Mouse (Mus musculus) limb, embryonic 11.5 days (tissue): ENCODE results near the gene Dnajb2. TPM values are rescaled to one million over a fixed set of nuclear protein-coding genes. Genes with fewer than 3 reads are reported as not detected.

ENCODE experiments used
- ATAC-seq: fragments of 200-750 bp; cut with Nextera tagmentation; 2 replicates; pipeline ENCODE4 v1.8.0; 2017; ENCODE audit warnings: low read depth; ENCODE audit not compliant: insufficient number of reproducible peaks, low FRiP score, low TSS enrichment
- DNase-seq: peaks from one replicate; pipeline ENCODE4 v3.0.0-alpha.2; 2015; ENCODE audit warnings: low spot score
- H3K27ac ChIP-seq: fragments of 300-500 bp; sonication (generic); replicated peaks from 2 replicates; pipeline ENCODE4 v1.5.1; 2014; ENCODE audit warnings: low read depth, mild to moderate bottlenecking, low read length
- H3K27me3 ChIP-seq: fragments of 300-500 bp; sonication (generic); 2 replicates; pipeline ENCODE4 v1.6.1; 2014; ENCODE audit warnings: mild to moderate bottlenecking, low read length, mixed read lengths; ENCODE audit not compliant: control insufficient read depth, insufficient read depth
- H3K36me3 ChIP-seq: fragments of 300-500 bp; sonication (generic); 2 replicates; pipeline ENCODE4 v1.6.1; 2014; ENCODE audit warnings: mild to moderate bottlenecking, low read length, moderate library complexity, mixed read lengths; ENCODE audit not compliant: control insufficient read depth, insufficient read depth
- H3K4me1 ChIP-seq: fragments of 300-500 bp; sonication (generic); 2 replicates; pipeline ENCODE4 v1.6.1; 2014; ENCODE audit warnings: low read length, mixed read lengths; ENCODE audit not compliant: control insufficient read depth, insufficient read depth
- H3K4me2 ChIP-seq: fragments of 300-500 bp; sonication (generic); 2 replicates; pipeline ENCODE4 v1.6.1; 2014; ENCODE audit warnings: low read depth, mild to moderate bottlenecking, moderate library complexity; ENCODE audit not compliant: severe bottlenecking
- H3K4me3 ChIP-seq: fragments of 300-500 bp; sonication (generic); 2 replicates; pipeline ENCODE4 v1.5.1; 2014; ENCODE audit warnings: low read depth, low read length
- H3K9ac ChIP-seq: fragments of 300-500 bp; sonication (generic); 2 replicates; pipeline ENCODE4 v1.6.1; 2014; ENCODE audit warnings: mild to moderate bottlenecking, low read length
- H3K9me3 ChIP-seq: fragments of 300-500 bp; sonication (generic); 2 replicates; pipeline ENCODE4 v1.6.1; 2016; ENCODE audit warnings: low read length; ENCODE audit not compliant: control insufficient read depth
- WGBS: fragments of 180-500 bp; shearing (Covaris S2); extraction: QIAGEN DNeasy Blood & Tissue Kit; methylation state at CpG from one replicate; pipeline ENCODE4 v1.1.7; 2014; 5-methylcytosine and 5-hydroxymethylcytosine counted together
- polyA plus RNA-seq: library from polyadenylated mRNA; unstranded; fragments of >200 nt; fragmentation: Nextera tagmentation; extraction: Ambion mirVana; gene quantifications from 2 replicates; pipeline ENCODE4 v1.2.1, GENCODE M21; 2014

Gene Dnajb2
- polyA plus RNA-seq, 1 experiment from 2014 or later = 17.6 TPM

GRCm38 (mm10) chr1:75239591-75239990, 3.4 kb downstream of the Dnajb2 start:
- Histone ChIP-seq H3K9me3 (no peaks in the 10 kb centered on the region), H3K4me1 (peaks cover 6% of the 10 kb centered on the region; the same call in 1 of the 2 replicates), H3K27ac (no peak overlapping the region), H3K36me3 (no peaks in the 10 kb centered on the region), H3K4me2 (no peak overlapping the region), H3K27me3 (no peaks in the 10 kb centered on the region), H3K4me3 (no peak overlapping the region), H3K9ac (no peak overlapping the region)
- no peak for ATAC-seq
- 72% methylated on average over 10 of the region's 10 CpGs for WGBS
- no peak for DNase-seq

GRCm38 (mm10) chr1:75243411-75243810, 7.2 kb downstream of the Dnajb2 start:
- Histone ChIP-seq H3K9me3 (no peaks in the 10 kb centered on the region), H3K4me3 (no peak overlapping the region), H3K27me3 (no peaks in the 10 kb centered on the region), H3K9ac (no peak overlapping the region), H3K4me2 (no peak overlapping the region), H3K27ac (no peak overlapping the region), H3K4me1 (0 out of 2 replicates have a peak, but pooled peaks cover 3% of the 10 kb centered on the region), H3K36me3 (no peaks in the 10 kb centered on the region)
- DNase-seq (no peak), ATAC-seq (no peak)
- WGBS = 86% methylated on average over 14 of the region's 14 CpGs

- Histone ChIP-seq H3K4me3 (no peak overlapping the region), H3K9ac (no peak overlapping the region), H3K27me3 (no peaks in the 10 kb centered on the region), H3K4me2 (no peak overlapping the region), H3K36me3 (no peaks in the 10 kb centered on the region), H3K27ac (no peak overlapping the region), H3K9me3 (no peaks in the 10 kb centered on the region), H3K4me1 (0 out of 2 replicates have a peak, but pooled peaks cover 3% of the 10 kb centered on the region)
- WGBS = 82% methylated on average over 12 of the region's 12 CpGs
- ATAC-seq = no peak
- DNase-seq = no peak
Measured at GRCm38 (mm10) chr1:75244175-75244826, 8.1 kb downstream of the Dnajb2 start.

- H3K27me3 ChIP-seq = no peaks in the 10 kb centered on the region
- H3K4me2 ChIP-seq = no peak overlapping the region
- no peak overlapping the region for H3K4me3 ChIP-seq
- ATAC-seq (no peak), DNase-seq (peak; percentile 44)
- H3K36me3 ChIP-seq = no peaks in the 10 kb centered on the region
- H3K27ac ChIP-seq = no peak overlapping the region
- 0 out of 2 replicates have a peak, but pooled peaks cover 3% of the 10 kb centered on the region for H3K4me1 ChIP-seq
- 21% methylated on average over 4 of the region's 4 CpGs for WGBS
- no peaks in the 10 kb centered on the region for H3K9me3 ChIP-seq
- no peak overlapping the region for H3K9ac ChIP-seq
Measured at GRCm38 (mm10) chr1:75244836-75245235, 8.6 kb downstream of the Dnajb2 start.

GRCm38 (mm10) chr1:75247071-75247930, 11.1 kb downstream of the Dnajb2 start:
- no peaks in the 10 kb centered on the region for H3K27me3 ChIP-seq
- ATAC-seq (no peak), DNase-seq (no peak)
- 0 out of 2 replicates have a peak, but pooled peaks cover 3% of the 10 kb centered on the region for H3K4me1 ChIP-seq
- 83% methylated on average over 16 of the region's 16 CpGs for WGBS
- no peak overlapping the region for H3K9ac ChIP-seq
- H3K9me3 ChIP-seq = no peaks in the 10 kb centered on the region
- no peaks in the 10 kb centered on the region for H3K36me3 ChIP-seq
- H3K4me3 ChIP-seq = no peak overlapping the region
- no peak overlapping the region for H3K4me2 ChIP-seq
- H3K27ac ChIP-seq = no peak overlapping the region

GRCm38 (mm10) chr1:75248041-75248772, 12.0 kb downstream of the Dnajb2 start:
- Histone ChIP-seq H3K36me3 (no peaks in the 10 kb centered on the region), H3K4me2 (no peak overlapping the region), H3K27me3 (no peaks in the 10 kb centered on the region), H3K9ac (no peak overlapping the region), H3K9me3 (no peaks in the 10 kb centered on the region), H3K4me1 (0 out of 2 replicates have a peak, but pooled peaks cover 3% of the 10 kb centered on the region), H3K4me3 (no peak overlapping the region), H3K27ac (no peak overlapping the region)
- ATAC-seq = no peak
- WGBS = 51% methylated on average over 9 of the region's 9 CpGs
- DNase-seq = no peak

GRCm38 (mm10) chr1:75250498-75250897, 14.3 kb downstream of the Dnajb2 start:
- H3K9ac ChIP-seq = no peak overlapping the region; the same call in 1 of the 2 replicates
- DNase-seq (no peak), ATAC-seq (no peak)
- H3K27me3 ChIP-seq = no peaks in the 10 kb centered on the region
- no peak overlapping the region for H3K4me2 ChIP-seq
- H3K36me3 ChIP-seq = no peaks in the 10 kb centered on the region
- WGBS = 54% methylated on average over 3 of the region's 3 CpGs
- H3K27ac ChIP-seq = no peak overlapping the region
- 0 out of 2 replicates have a peak, but pooled peaks cover 3% of the 10 kb centered on the region for H3K4me1 ChIP-seq
- H3K4me3 ChIP-seq = no peak overlapping the region
- H3K9me3 ChIP-seq = no peaks in the 10 kb centered on the region
